Mouse (Mus musculus): ENCODE results near the gene Uevld. TPM values are rescaled to one million over a fixed set of nuclear protein-coding genes. Genes with fewer than 3 reads are reported as not detected.
"Not testable (repeated sequence)": the region's sequence is repeated elsewhere in the genome, so short reads cannot be mapped to it uniquely, and the experiment has no call there.

Gene Uevld
- polyA plus RNA-seq, 1 experiment from 2014 or later, result 10.0 TPM

DNA sequence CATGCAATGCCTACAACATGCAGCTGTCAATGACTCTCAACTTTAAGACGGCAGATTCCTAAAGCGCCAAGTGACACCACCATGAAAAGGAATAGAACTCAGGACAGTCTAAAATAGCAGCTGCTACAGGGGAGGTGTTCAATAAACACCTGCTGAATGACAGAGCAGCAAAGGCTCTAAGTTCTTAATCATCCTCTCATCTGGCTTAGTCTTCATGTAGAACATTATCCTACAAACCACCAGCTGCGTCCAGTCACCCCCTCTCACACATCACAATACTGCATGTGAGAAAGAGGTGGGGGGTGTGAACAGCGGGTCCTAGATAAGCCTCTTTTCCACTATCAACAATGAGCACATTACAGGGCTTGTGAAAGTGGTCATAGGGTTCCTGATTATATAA lies 38.7 kb upstream of the Uevld start:
- Histone ChIP-seq H3K4me1 (peaks cover 18% of the 10 kb centered on the region; the same call in 1 of the 2 replicates), H3K27me3 (replicated peaks) (no peaks in the 10 kb centered on the region), H3K9me3 (no peaks in the 10 kb centered on the region), H3K9ac (no peak overlapping the region), H3K27ac (no peak overlapping the region), H3K36me3 (peaks cover 46% of the 10 kb centered on the region), H3K4me2 (no peak overlapping the region), H3K4me3 (replicated peaks) (no peak overlapping the region)
- 89% methylated on average over 4 of the region's 4 CpGs for WGBS
- ATAC-seq (ENCODE audit: insufficient read depth, low FRiP score, low read depth), result peak; percentile 56; the same call in 1 of the 2 replicates

DNA sequence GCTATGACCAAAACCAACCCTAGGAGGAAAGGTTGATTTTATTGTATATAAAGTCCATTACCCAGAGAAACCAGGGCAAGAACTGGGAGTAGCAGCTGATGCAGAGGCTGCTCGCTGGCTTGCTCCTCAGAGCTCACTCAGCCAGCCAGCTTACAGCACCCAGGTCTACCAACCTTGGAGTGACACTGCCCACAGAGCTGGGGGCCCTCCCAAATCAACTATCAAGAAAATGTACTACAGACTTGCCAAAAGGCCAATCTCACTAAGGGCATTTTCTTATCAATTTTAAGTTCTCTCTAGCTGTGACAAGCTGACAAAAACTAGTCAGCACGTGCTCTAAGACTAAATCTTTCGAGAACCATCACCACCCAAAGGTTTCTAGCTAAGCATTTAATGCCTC lies 37.2 kb upstream of the Uevld start:
- H3K9ac ChIP-seq, result no peak overlapping the region
- H3K9me3 ChIP-seq, result no peaks in the 10 kb centered on the region
- H3K4me2 ChIP-seq, result no peak overlapping the region
- H3K4me3 ChIP-seq (replicated peaks), result no peak overlapping the region
- 87% methylated on average over 3 of the region's 3 CpGs for WGBS
- H3K36me3 ChIP-seq, result peaks cover 46% of the 10 kb centered on the region
- no peak overlapping the region for H3K27ac ChIP-seq
- no peaks in the 10 kb centered on the region for H3K27me3 ChIP-seq (replicated peaks)
- 0 out of 2 replicates have a peak, but pooled peaks cover 9% of the 10 kb centered on the region for H3K4me1 ChIP-seq
- ATAC-seq (ENCODE audit: insufficient read depth, low FRiP score, low read depth), result no peak

DNA sequence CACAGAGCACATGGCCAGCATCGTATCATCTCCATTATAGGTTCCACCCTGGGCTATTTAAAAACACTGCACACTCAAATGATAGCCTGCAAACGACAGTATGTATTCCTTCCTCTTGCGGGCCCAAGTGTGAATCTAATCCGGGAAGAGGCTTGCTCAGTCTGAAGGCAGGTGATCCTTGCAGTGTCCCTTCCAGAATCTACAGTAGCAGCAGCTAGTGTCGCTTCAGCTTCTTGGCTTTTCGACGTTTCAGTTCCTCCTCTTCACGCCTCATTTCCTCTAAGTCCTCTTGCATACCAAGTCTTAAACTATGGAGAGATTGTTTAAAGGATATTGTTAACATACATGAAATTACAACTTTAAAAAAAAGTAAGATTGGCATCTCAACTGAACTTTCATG lies 34.8 kb upstream of the Uevld start:
- H3K27me3 ChIP-seq (replicated peaks), result no peaks in the 10 kb centered on the region
- no peak overlapping the region for H3K9ac ChIP-seq
- 85% methylated on average over 8 of the region's 8 CpGs for WGBS
- no peaks in the 10 kb centered on the region for H3K9me3 ChIP-seq
- H3K4me1 ChIP-seq, result no peaks in the 10 kb centered on the region
- H3K27ac ChIP-seq, result no peak overlapping the region
- ATAC-seq (ENCODE audit: insufficient read depth, low FRiP score, low read depth), result no peak
- H3K4me3 ChIP-seq (replicated peaks), result no peak overlapping the region
- H3K4me2 ChIP-seq, result no peak overlapping the region
- peaks cover 38% of the 10 kb centered on the region for H3K36me3 ChIP-seq

DNA sequence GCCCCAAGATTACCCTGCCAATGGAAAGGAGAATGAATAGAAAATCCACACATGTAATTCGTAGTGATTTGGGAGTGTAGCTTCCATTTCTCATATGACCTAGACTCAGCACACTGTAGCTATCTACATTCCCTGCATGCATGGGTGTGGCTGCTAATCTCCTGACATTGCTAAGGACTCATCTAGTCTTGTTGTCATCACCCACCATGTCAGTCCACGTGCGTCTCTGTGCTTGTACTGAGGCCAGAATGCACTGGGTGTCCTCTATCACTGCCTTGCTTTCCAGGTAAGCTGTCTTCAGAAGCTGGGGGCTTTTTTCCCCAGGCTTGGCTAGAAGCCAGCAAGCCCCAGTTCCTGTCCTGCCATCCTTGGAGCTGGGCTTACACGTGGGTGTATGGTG lies 31.1 kb upstream of the Uevld start:
- H3K4me1 ChIP-seq; H3K4me2 ChIP-seq; H3K27me3 ChIP-seq (replicated peaks); H3K9me3 ChIP-seq; ATAC-seq (ENCODE audit: insufficient read depth, low FRiP score, low read depth); H3K4me3 ChIP-seq (replicated peaks); H3K27ac ChIP-seq; H3K9ac ChIP-seq: not testable (repeated sequence)
- WGBS, result 66% methylated on average over 4 of the region's 4 CpGs
- H3K36me3 ChIP-seq, result peaks cover 16% of the 10 kb centered on the region

DNA sequence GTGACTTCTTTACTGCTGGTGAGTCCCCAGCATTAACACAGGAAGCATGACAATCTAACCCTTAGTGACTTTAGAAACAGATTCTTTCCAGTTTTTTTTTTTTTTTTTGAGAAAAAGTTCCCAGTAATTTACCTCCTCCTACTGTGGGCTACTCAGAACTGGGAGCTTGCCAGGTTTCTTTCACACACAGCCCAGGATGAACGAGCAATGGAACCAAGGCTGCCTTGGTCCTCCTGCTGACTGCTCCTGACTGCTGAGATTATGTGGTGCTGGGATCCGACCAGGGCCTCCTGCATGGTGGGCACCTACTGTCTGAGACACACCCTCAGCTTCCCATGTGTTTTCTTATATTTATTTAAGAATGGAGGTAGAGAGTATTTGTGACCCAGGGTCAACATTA lies 28.7 kb upstream of the Uevld start:
- WGBS, result 23% methylated on average over 2 of the region's 2 CpGs
- no peak overlapping the region for H3K4me2 ChIP-seq
- H3K9me3 ChIP-seq, result no peaks in the 10 kb centered on the region
- no peak overlapping the region for H3K9ac ChIP-seq
- ATAC-seq (ENCODE audit: insufficient read depth, low FRiP score, low read depth), result 0 out of 2 replicates have a peak, but pooled peaks have one; percentile 39
- H3K4me1 ChIP-seq, result peaks cover 4% of the 10 kb centered on the region; the same call in 1 of the 2 replicates
- H3K27me3 ChIP-seq (replicated peaks), result no peaks in the 10 kb centered on the region
- H3K36me3 ChIP-seq, result no peaks in the 10 kb centered on the region
- peak overlapping the region; percentile 35; the same call in 1 of the 2 replicates for H3K27ac ChIP-seq
- H3K4me3 ChIP-seq (replicated peaks), result no peak overlapping the region

DNA sequence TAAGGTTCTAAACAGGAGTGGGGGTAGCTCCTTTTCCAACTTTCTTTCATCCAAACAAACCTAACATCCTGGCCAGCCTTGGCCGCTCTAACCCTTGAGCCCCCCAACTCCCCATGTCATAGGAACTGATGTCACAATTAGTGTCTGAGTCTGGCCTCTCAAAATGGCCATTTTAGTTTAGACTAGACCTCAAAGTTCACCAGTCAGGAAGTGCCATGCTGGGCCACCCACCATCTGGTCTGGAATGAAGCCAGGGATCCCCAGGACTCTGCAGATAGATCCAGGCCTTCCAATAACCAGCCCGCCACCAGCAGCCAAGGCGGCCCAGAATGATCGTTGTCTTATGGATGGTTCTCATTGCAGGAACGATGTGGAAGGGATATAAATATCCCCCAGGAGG lies 28.3 kb upstream of the Uevld start:
- Histone ChIP-seq H3K36me3 (no peaks in the 10 kb centered on the region), H3K4me2 (no peak overlapping the region), H3K27ac (0 out of 2 replicates have a peak overlapping the region, but pooled peaks have one; percentile 35), H3K4me1 (peaks cover 4% of the 10 kb centered on the region; the same call in 1 of the 2 replicates), H3K27me3 (replicated peaks) (no peaks in the 10 kb centered on the region), H3K4me3 (replicated peaks) (no peak overlapping the region), H3K9me3 (no peaks in the 10 kb centered on the region), H3K9ac (no peak overlapping the region)
- WGBS, result 49% methylated on average over 5 of the region's 5 CpGs
- no peak for ATAC-seq (ENCODE audit: insufficient read depth, low FRiP score, low read depth)

DNA sequence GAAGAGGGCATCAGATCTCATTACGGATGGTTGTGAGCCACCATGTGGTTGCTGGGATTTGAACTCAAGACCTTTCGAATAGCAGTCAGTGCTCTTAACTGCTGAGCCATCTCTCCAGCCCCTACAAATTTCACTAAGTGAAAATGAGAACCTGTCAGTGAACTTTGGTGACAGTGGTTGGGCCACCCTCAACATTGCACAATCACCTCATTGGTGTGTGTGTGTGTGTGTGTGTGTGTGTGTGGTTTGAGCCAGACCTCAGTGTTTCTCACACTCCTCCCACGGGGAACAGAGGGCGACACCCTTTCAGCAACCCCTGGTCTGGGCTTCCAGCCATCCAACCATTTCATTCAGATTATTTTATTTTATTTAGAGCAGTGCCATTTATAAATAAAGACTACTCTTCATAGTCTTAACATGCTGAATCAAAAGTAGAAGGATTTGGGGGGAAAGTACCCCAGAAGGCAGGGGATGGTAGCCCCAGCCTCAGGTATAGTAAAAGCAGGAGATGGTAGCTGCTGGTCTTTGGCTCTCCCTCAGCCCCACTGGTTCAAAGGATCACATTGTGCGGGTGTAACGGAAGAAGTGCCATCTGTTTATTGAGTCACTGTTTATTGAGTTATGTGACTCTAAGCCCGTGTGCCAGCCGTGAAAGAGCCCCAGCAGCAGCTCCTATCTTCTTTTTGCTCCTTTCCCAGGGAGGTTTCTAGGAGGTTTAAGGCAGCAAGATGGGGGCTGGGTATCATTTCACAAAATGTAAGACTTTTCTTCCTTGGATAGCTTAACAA lies 27.6 kb upstream of the Uevld start:
- Histone ChIP-seq H3K27ac (no peak overlapping the region), H3K36me3 (no peaks in the 10 kb centered on the region), H3K9me3 (no peaks in the 10 kb centered on the region), H3K4me2 (no peak overlapping the region), H3K27me3 (replicated peaks) (no peaks in the 10 kb centered on the region), H3K4me1 (peaks cover 4% of the 10 kb centered on the region; the same call in 1 of the 2 replicates), H3K9ac (no peak overlapping the region), H3K4me3 (replicated peaks) (no peak overlapping the region)
- no peak for ATAC-seq (ENCODE audit: insufficient read depth, low FRiP score, low read depth)
- 46% methylated on average over 8 of the region's 8 CpGs for WGBS

DNA sequence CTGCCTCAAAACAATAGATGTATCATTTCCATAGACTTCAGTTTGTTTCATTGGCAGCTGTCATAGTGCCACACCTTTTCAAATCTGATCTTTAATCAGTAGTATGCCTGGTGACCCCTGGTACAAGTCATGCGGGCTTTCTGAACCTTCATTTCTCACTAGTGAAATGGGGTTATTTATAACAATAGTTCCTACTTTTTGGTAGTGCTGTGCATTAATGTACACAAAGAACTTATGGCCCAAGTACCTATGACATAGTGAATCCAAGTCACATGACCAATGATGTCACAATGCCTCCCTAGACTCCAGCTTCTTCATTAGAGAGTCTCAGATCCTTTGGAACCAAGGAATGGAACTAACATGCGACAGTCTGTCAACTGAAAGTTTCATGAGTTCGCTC lies 25.0 kb upstream of the Uevld start, which contains the start of gene Gm9999:
Gene Gm9999, plus strand, starts transcription at position 301 of the 400 bp plus-strand sequence.
- Histone ChIP-seq H3K9me3 (no peaks in the 10 kb centered on the region), H3K4me3 (replicated peaks) (no peak within 1 kb of the TSS), H3K4me2 (no peak within 1 kb of the TSS), H3K27ac (no peak within 1 kb of the TSS), H3K4me1 (peaks cover 4% of the 10 kb centered on the region; the same call in 1 of the 2 replicates), H3K36me3 (no peaks in the 10 kb centered on the region), H3K9ac (no peak within 1 kb of the TSS), H3K27me3 (replicated peaks) (no peaks in the 10 kb centered on the region)
- ATAC-seq (ENCODE audit: insufficient read depth, low FRiP score, low read depth), result no peak
- 84% methylated on average over 3 of the region's 3 CpGs for WGBS

DNA sequence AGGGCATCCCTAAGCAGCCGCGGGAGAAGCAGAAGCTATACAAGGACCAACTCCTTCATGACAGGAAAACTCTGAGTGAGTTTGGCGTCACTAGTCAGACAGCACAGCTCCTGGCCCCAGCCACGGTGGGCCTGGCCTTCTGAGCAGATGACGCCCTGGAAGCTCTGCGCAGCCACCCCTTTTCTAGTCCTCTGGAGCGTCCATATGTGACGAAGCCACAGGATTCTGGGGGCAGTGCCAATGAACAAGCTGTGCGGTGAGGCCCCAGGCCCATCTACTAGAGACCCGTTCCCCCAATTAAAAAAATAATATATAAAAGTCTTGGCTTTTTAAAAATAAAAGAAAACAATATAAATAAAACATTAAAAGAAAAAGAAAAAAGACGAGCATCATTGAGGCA lies 17.1 kb upstream of the Uevld start:
- no peak overlapping the region for H3K9ac ChIP-seq
- ATAC-seq (ENCODE audit: insufficient read depth, low FRiP score, low read depth), result no peak
- no peaks in the 10 kb centered on the region for H3K27me3 ChIP-seq (replicated peaks)
- H3K27ac ChIP-seq, result no peak overlapping the region
- no peak overlapping the region for H3K4me2 ChIP-seq
- no peaks in the 10 kb centered on the region for H3K4me1 ChIP-seq
- no peaks in the 10 kb centered on the region for H3K36me3 ChIP-seq
- no peak overlapping the region for H3K4me3 ChIP-seq (replicated peaks)
- no peaks in the 10 kb centered on the region for H3K9me3 ChIP-seq
- WGBS, result 92% methylated on average over 11 of the region's 11 CpGs

DNA sequence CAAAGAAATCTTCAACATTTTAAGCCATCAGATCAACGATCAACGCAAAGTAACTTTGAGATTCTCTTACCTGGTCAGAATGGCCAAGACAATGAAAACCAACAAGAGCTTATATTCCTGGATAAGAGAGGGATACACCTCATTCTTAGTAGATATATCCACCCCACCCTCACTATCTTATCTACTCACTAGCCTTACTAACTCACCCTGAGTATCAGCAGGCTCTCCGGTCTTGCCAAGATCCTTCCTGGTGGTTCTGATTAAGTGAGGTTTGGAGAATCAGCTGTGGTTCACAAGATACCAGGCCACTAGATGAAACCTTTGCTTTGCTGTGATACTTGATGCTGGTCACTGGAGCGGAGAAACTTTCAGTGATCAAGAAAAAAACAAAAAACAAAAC lies 16.3 kb upstream of the Uevld start:
- 91% methylated on average over 4 of the region's 4 CpGs for WGBS
- Histone ChIP-seq H3K27me3 (replicated peaks) (no peaks in the 10 kb centered on the region), H3K36me3 (no peaks in the 10 kb centered on the region)

DNA sequence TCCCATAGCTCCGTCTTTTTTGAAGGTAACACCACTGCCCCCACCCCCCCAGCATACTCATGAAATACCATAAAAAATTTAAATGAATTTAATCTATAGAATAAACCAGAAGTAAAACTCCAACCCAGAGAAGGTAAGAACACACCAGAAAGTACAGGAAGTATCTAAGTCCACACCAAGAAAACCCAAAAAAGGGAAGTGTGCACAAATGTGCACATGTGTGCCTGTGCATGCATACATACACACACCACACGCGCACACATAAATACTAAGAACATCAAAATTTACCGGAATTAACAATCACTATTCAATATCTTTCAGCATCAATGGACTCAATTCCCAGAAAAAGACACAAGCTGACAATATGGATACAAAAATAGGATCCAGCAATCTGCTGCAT lies 11.6 kb upstream of the Uevld start:
- WGBS, result 86% methylated on average over 4 of the region's 4 CpGs
- H3K4me2 ChIP-seq, result no peak overlapping the region
- no peaks in the 10 kb centered on the region for H3K27me3 ChIP-seq (replicated peaks)
- H3K9me3 ChIP-seq, result no peaks in the 10 kb centered on the region
- H3K4me1 ChIP-seq, result no peaks in the 10 kb centered on the region
- no peak overlapping the region for H3K9ac ChIP-seq
- no peak overlapping the region for H3K4me3 ChIP-seq (replicated peaks)
- ATAC-seq (ENCODE audit: insufficient read depth, low FRiP score, low read depth), result no peak
- H3K36me3 ChIP-seq, result no peaks in the 10 kb centered on the region
- no peak overlapping the region for H3K27ac ChIP-seq

More for the DNA sequence above, 16.3 kb upstream of the Uevld start:
- Histone ChIP-seq H3K4me1 (no peaks in the 10 kb centered on the region), H3K4me3 (replicated peaks) (no peak overlapping the region), H3K27ac (no peak overlapping the region), H3K9ac (no peak overlapping the region), H3K4me2 (no peak overlapping the region), H3K9me3 (no peaks in the 10 kb centered on the region)
- no peak for ATAC-seq (ENCODE audit: insufficient read depth, low FRiP score, low read depth)

DNA sequence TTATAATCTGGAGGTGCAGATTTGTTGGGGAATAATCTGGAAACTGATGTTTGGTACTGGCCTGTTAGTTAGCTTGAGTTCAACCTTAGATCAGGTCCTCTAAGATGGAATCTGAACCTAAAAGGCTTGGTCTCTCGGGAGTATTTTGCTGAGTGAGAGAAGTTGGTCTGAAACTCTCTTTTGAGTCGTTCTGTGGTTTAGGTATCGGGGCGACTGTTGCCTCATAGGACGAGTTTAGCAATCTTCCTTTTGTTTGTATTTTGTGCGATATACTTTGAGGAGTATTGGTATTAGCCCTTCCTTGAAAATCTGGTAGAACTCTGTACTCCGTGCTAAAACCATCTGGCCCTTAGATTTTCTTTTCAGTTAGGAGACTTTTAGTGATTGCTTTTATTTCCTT lies 5.7 kb upstream of the Uevld start:
- peaks cover 13% of the 10 kb centered on the region for H3K4me1 ChIP-seq
- 77% methylated on average over 7 of the region's 7 CpGs for WGBS
- ATAC-seq (ENCODE audit: insufficient read depth, low FRiP score, low read depth), result no peak
- H3K27me3 ChIP-seq (replicated peaks), result no peaks in the 10 kb centered on the region
- H3K27ac ChIP-seq, result no peak overlapping the region
- no peak overlapping the region for H3K9ac ChIP-seq
- no peak overlapping the region for H3K4me2 ChIP-seq
- no peak overlapping the region for H3K4me3 ChIP-seq (replicated peaks)
- no peaks in the 10 kb centered on the region for H3K36me3 ChIP-seq
- no peaks in the 10 kb centered on the region for H3K9me3 ChIP-seq
